Mouse (Mus musculus): ENCODE data around the gene Kcnk1.

GRCm38 (mm10) chr8:125948696-125949308, 46.2 kb upstream of the Kcnk1 start:
- no peak for TF ChIP-seq POLR2A (IDR thresholded peaks at IDR 0.05; ENCODE audit: borderline replicate concordance, extremely low read depth, low read depth, low read length)
- TF ChIP-seq CTCF (IDR thresholded peaks at IDR 0.05; ENCODE audit: insufficient read depth, low read length): no peak

Data from lung, adult 2 months (tissue).